Mouse (Mus musculus): ENCODE measurements around the gene Pon1. TPM values are rescaled to one million over a fixed set of nuclear protein-coding genes. Genes with fewer than 3 reads are reported as not detected.
"Not testable (repeated sequence)": the region's sequence is repeated elsewhere in the genome, so short reads cannot be mapped to it uniquely, and the experiment has no call there.

Gene Pon1
- total and polyA plus RNA-seq, 2 experiments from 2014 or later: 0.21 to 0.96 TPM

- ATAC-seq (no peak), DNase-seq (ENCODE audit: low spot score) (no peak)
- no peak for TF ChIP-seq CTCF (IDR thresholded peaks at IDR 0.05; ENCODE audit: low read depth)
- Histone ChIP-seq H3K36me3 (ENCODE audit: insufficient read depth, low read length) (no peaks in the 10 kb centered on the region), H3K9me3 (ENCODE audit: low read length) (no peaks in the 10 kb centered on the region), H3K27ac (no peak overlapping the region), H3K27me3 (ENCODE audit: insufficient read depth, low read length) (no peaks in the 10 kb centered on the region), H3K4me1 (ENCODE audit: insufficient read depth, low read length) (no peaks in the 10 kb centered on the region), H3K4me3 (ENCODE audit: low read length) (no peak overlapping the region), H3K4me2 (ENCODE audit: low read depth, low read length) (no peak overlapping the region), H3K9ac (replicated peaks; ENCODE audit: low read length) (no peak overlapping the region)
- 79% methylated on average over 5 of the region's 5 CpGs for WGBS
Measured at GRCm38 (mm10) chr6:5230261-5230660, 36.5 kb upstream of the Pon1 start.

DNA sequence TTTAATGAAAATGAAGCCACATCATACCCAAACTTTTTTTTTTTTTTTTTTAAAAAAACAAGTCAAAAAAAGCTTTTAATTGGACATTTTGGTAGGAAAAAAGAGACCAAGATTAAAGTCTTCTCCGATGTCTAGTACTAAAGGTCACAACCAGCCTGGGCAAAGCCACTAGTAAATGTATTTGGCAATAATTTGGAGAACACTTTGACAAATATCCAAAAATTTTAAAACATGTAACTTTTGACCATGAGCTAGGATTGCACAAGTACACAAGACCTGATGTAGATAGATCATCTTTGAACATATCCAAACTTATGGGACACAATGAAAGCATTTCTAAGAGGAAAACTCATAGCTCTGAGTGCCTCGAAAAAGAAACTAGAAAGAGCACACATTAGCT is 29.8 kb upstream of the Pon1 start:
- H3K9me3 ChIP-seq (ENCODE audit: low read length); H3K9ac ChIP-seq (replicated peaks; ENCODE audit: low read length); ATAC-seq; DNase-seq (ENCODE audit: low spot score); H3K4me2 ChIP-seq (ENCODE audit: low read depth, low read length); H3K27ac ChIP-seq; H3K27me3 ChIP-seq (ENCODE audit: insufficient read depth, low read length); H3K4me3 ChIP-seq (ENCODE audit: low read length); H3K4me1 ChIP-seq (ENCODE audit: insufficient read depth, low read length); H3K36me3 ChIP-seq (ENCODE audit: insufficient read depth, low read length): not testable (repeated sequence)
- WGBS: 93% methylated on average over 2 of the region's 2 CpGs

DNA sequence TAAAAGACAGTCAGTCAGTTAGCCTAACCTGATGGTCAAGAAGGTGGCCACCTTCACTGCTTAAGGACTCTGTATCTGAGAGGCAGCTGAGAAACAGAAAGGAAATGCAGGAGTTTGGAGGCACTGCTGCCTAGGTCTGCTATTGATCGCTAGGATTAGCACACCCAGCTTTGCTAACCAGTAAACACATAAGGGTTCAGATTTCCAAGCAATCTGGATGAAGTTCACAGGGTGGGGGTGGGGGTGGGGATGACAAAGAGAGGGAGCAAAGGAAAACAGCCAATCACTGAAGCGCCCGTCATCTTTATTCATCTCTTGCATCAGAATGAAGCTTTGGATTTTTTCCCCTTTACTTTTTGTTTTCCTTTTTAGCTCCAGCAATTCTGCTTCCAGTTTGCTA is 28.3 kb upstream of the Pon1 start:
- DNase-seq (ENCODE audit: low spot score) (no peak), ATAC-seq (no peak)
- no peaks in the 10 kb centered on the region for H3K9me3 ChIP-seq (ENCODE audit: low read length)
- H3K4me2 ChIP-seq (ENCODE audit: low read depth, low read length): no peak overlapping the region
- 76% methylated on average over 3 of the region's 3 CpGs for WGBS
- no peak overlapping the region for H3K9ac ChIP-seq (replicated peaks; ENCODE audit: low read length)
- no peak overlapping the region for H3K27ac ChIP-seq
- H3K4me1 ChIP-seq (ENCODE audit: insufficient read depth, low read length): no peaks in the 10 kb centered on the region
- H3K36me3 ChIP-seq (ENCODE audit: insufficient read depth, low read length): no peaks in the 10 kb centered on the region
- no peak for TF ChIP-seq CTCF (IDR thresholded peaks at IDR 0.05; ENCODE audit: low read depth)
- H3K27me3 ChIP-seq (ENCODE audit: insufficient read depth, low read length): no peaks in the 10 kb centered on the region
- H3K4me3 ChIP-seq (ENCODE audit: low read length): no peak overlapping the region

DNA sequence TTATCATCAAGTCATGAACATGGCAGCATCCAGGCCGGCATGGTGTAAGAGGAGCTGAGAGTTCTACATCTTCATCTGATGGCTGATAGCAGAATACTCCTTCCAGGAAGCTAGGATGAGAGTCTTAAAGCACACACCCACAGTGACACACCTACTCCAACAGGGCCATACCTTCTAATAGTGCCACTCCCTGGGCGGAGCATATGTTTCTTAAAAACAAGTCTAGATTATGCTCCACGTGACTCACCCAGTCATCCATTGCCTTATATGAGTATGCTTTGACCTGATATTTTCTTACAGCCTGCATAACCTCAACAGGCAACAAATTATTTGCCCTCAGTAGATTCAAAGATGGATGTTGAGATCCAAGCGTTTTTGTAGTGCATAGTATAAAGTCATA is 24.4 kb upstream of the Pon1 start:
- WGBS: 93% methylated on average over 4 of the region's 4 CpGs
- no peak for ATAC-seq

GRCm38 (mm10) chr6:5207817-5208216 is 14.1 kb upstream of the Pon1 start:
- ATAC-seq (no peak), DNase-seq (ENCODE audit: low spot score) (no peak)
- Histone ChIP-seq H3K4me1 (ENCODE audit: insufficient read depth, low read length) (no peaks in the 10 kb centered on the region), H3K27ac (no peak overlapping the region), H3K27me3 (ENCODE audit: insufficient read depth, low read length) (no peaks in the 10 kb centered on the region), H3K9ac (replicated peaks; ENCODE audit: low read length) (no peak overlapping the region), H3K4me2 (ENCODE audit: low read depth, low read length) (no peak overlapping the region), H3K36me3 (ENCODE audit: insufficient read depth, low read length) (no peaks in the 10 kb centered on the region), H3K9me3 (ENCODE audit: low read length) (no peaks in the 10 kb centered on the region), H3K4me3 (ENCODE audit: low read length) (no peak overlapping the region)
- no peak for TF ChIP-seq CTCF (IDR thresholded peaks at IDR 0.05; ENCODE audit: low read depth)
- 88% methylated on average over 2 of the region's 2 CpGs for WGBS

More for the DNA sequence above, 24.4 kb upstream of the Pon1 start:
- H3K9me3 ChIP-seq (ENCODE audit: low read length): no peaks in the 10 kb centered on the region
- no peak overlapping the region for H3K4me2 ChIP-seq (ENCODE audit: low read depth, low read length)
- no peak for TF ChIP-seq CTCF (IDR thresholded peaks at IDR 0.05; ENCODE audit: low read depth)
- DNase-seq (ENCODE audit: low spot score): no peak
- H3K9ac ChIP-seq (replicated peaks; ENCODE audit: low read length): no peak overlapping the region
- no peak overlapping the region for H3K27ac ChIP-seq
- no peaks in the 10 kb centered on the region for H3K27me3 ChIP-seq (ENCODE audit: insufficient read depth, low read length)
- H3K4me1 ChIP-seq (ENCODE audit: insufficient read depth, low read length): no peaks in the 10 kb centered on the region
- H3K4me3 ChIP-seq (ENCODE audit: low read length): no peak overlapping the region
- no peaks in the 10 kb centered on the region for H3K36me3 ChIP-seq (ENCODE audit: insufficient read depth, low read length)

DNA sequence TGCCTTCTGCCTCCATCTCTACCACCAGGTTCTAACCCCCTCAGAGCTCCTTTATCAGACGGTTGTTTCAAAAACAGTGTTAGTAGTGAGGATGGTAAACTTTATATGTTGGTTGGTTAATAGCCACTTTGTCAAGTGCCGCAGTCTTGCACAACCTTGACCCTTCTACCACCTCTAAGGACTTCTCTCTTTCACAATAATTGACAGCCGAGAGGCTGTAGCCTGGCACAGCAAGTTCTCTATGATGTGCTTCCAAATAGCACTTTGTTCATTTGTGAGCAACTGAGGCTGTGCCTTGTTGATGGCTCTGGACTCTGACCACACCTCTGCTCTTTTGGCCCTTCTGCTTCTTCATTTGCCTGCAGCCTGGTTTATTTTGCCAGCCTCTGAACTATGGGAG is 6.2 kb upstream of the Pon1 start:
- no peak for TF ChIP-seq CTCF (IDR thresholded peaks at IDR 0.05; ENCODE audit: low read depth)
- H3K36me3 ChIP-seq (ENCODE audit: insufficient read depth, low read length): no peaks in the 10 kb centered on the region
- DNase-seq (ENCODE audit: low spot score) (no peak), ATAC-seq (no peak)
- H3K4me2 ChIP-seq (ENCODE audit: low read depth, low read length): no peak overlapping the region
- no peak overlapping the region for H3K27ac ChIP-seq
- H3K9me3 ChIP-seq (ENCODE audit: low read length): no peaks in the 10 kb centered on the region
- no peak overlapping the region for H3K4me3 ChIP-seq (ENCODE audit: low read length)
- WGBS: 83% methylated on average over 3 of the region's 3 CpGs
- H3K27me3 ChIP-seq (ENCODE audit: insufficient read depth, low read length): no peaks in the 10 kb centered on the region
- H3K9ac ChIP-seq (replicated peaks; ENCODE audit: low read length): no peak overlapping the region
- H3K4me1 ChIP-seq (ENCODE audit: insufficient read depth, low read length): no peaks in the 10 kb centered on the region

DNA sequence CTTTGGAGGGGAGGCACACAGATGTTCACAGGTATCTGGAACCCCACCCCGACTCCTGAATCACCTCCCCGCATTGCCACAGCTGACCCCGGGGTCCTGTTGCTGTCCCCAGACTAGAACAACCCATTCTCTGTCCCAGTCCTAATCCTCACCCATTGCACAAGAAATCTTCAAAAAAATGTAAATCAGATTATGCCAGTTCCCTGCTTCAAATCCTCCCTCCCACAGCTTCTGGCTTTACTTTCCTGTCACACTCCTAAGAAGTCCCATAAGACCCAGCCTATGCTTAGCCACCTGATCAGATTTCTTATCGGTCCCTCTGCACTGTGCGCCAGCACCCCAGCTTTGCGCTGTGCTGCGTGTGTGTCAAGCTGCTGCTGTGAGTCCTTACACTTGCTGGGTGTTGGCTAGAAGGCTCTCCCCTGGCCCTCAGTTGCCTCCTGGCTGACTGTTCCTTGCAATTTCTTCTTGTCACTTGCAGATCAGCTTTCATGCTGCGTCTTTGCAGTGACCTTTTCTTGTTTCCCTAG is 5.7 kb upstream of the Pon1 start:
- Histone ChIP-seq H3K4me2 (ENCODE audit: low read depth, low read length) (no peak overlapping the region), H3K36me3 (ENCODE audit: insufficient read depth, low read length) (no peaks in the 10 kb centered on the region), H3K27me3 (ENCODE audit: insufficient read depth, low read length) (no peaks in the 10 kb centered on the region), H3K4me3 (ENCODE audit: low read length) (no peak overlapping the region), H3K4me1 (ENCODE audit: insufficient read depth, low read length) (no peaks in the 10 kb centered on the region), H3K9ac (replicated peaks; ENCODE audit: low read length) (no peak overlapping the region), H3K27ac (no peak overlapping the region), H3K9me3 (ENCODE audit: low read length) (no peaks in the 10 kb centered on the region)
- WGBS: 85% methylated on average over 8 of the region's 8 CpGs
- no peak for TF ChIP-seq CTCF (IDR thresholded peaks at IDR 0.05; ENCODE audit: low read depth)
- no peak for ATAC-seq
- no peak for DNase-seq (ENCODE audit: low spot score)

All from hindbrain, postnatal 0 days (tissue).